Mouse (Mus musculus) small intestine, adult 2 months (tissue): ENCODE measurements around the gene Tgfbi. TPM values are rescaled to one million over a fixed set of nuclear protein-coding genes. Genes with fewer than 3 reads are reported as not detected.

Experiments
- H3K27ac ChIP-seq: fragments of 200-500 bp; 2 replicates; pipeline ENCODE4 v1.5.1; 2012; ENCODE audit warnings: low read depth, low read length, control low read depth, inconsistent platforms; ENCODE audit not compliant: insufficient read depth
- H3K27me3 ChIP-seq: fragments of 200-500 bp; 2 replicates; pipeline ENCODE4 v1.6.1; 2012; ENCODE audit warnings: mild to moderate bottlenecking, moderate library complexity, low read length, inconsistent platforms; ENCODE audit not compliant: control insufficient read depth, insufficient read depth
- H3K36me3 ChIP-seq: fragments of 200-500 bp; 2 replicates; pipeline ENCODE4 v1.6.1; 2012; ENCODE audit warnings: mild to moderate bottlenecking, low read length, control low read depth, inconsistent platforms; ENCODE audit not compliant: control insufficient read depth, insufficient read depth
- H3K4me1 ChIP-seq: fragments of 200-500 bp; 2 replicates; pipeline ENCODE4 v1.6.1; 2012; ENCODE audit warnings: low read length, inconsistent platforms, mixed read lengths; ENCODE audit not compliant: control insufficient read depth, insufficient read depth, insufficient read length
- H3K4me3 ChIP-seq: fragments of 200-500 bp; 2 replicates; pipeline ENCODE4 v1.5.1; 2012; ENCODE audit warnings: low read depth, mild to moderate bottlenecking, control low read depth, inconsistent platforms, low read length, moderate library complexity
- CTCF ChIP-seq: fragments of 200-500 bp; IDR thresholded peaks from 2 replicates; pipeline ENCODE4 v1.5.1; 2012; ENCODE audit warnings: low read depth, mild to moderate bottlenecking, control low read depth, inconsistent platforms, low read length, moderate library complexity, mixed read lengths; ENCODE audit not compliant: insufficient replicate concordance, insufficient read length; ENCODE audit errors: extremely low read depth
- POLR2A ChIP-seq: fragments of 200-500 bp; IDR thresholded peaks from 2 replicates; pipeline ENCODE4 v1.6.1; 2012; ENCODE audit warnings: low read depth, mild to moderate bottlenecking, control low read depth, inconsistent platforms, low read length, moderate library complexity
- WGBS: fragments of 180-500 bp; shearing (Covaris S2); methylation state at CpG from one replicate; pipeline ENCODE4 v1.1.7; 2018; 5-methylcytosine and 5-hydroxymethylcytosine counted together
- polyA plus RNA-seq: library from polyadenylated mRNA; depleted of rRNA; stranded (reverse); fragments of >200 nt; gene quantifications from 2 replicates; pipeline ENCODE4 v1.2.3, GENCODE M21; 2012

Tgfbi gene
- polyA plus RNA-seq, 1 experiment, result 221 TPM

GRCm38 (mm10) chr13:56615223-56615622 is 5.9 kb downstream of the Tgfbi start:
- Histone ChIP-seq H3K27me3 (no peaks in the 10 kb centered on the region), H3K4me1 (peaks cover 50% of the 10 kb centered on the region), H3K27ac (no peak overlapping the region), H3K4me3 (no peak overlapping the region), H3K36me3 (peaks cover 27% of the 10 kb centered on the region)
- 74% methylated on average over 10 of the region's 10 CpGs for WGBS
- TF ChIP-seq POLR2A, result no peak
- no peak for TF ChIP-seq CTCF

GRCm38 (mm10) chr13:56615864-56616263 is 6.5 kb downstream of the Tgfbi start:
- peaks cover 33% of the 10 kb centered on the region for H3K36me3 ChIP-seq

GRCm38 (mm10) chr13:56616386-56616785 is 7.1 kb downstream of the Tgfbi start:
- 11% methylated on average over 7 of the region's 7 CpGs for WGBS
- no peaks in the 10 kb centered on the region for H3K27me3 ChIP-seq
- TF ChIP-seq CTCF (no peak), POLR2A (no peak)
- H3K4me1 ChIP-seq, result peaks cover 50% of the 10 kb centered on the region
- H3K4me3 ChIP-seq, result no peak overlapping the region
- H3K36me3 ChIP-seq, result peaks cover 33% of the 10 kb centered on the region
- H3K27ac ChIP-seq, result peak overlapping the region; percentile 50

More at GRCm38 (mm10) chr13:56615864-56616263, 6.5 kb downstream of the Tgfbi start:
- Histone ChIP-seq H3K4me3 (no peak overlapping the region), H3K4me1 (peaks cover 53% of the 10 kb centered on the region), H3K27me3 (no peaks in the 10 kb centered on the region), H3K27ac (peak overlapping the region; percentile 31; the same call in 1 of the 2 replicates)
- WGBS, result 14% methylated on average over 9 of the region's 9 CpGs
- no peak for TF ChIP-seq CTCF
- TF ChIP-seq POLR2A, result no peak

- H3K36me3 ChIP-seq, result peaks cover 37% of the 10 kb centered on the region
- no peak overlapping the region for H3K27ac ChIP-seq
- 91% methylated on average over 2 of the region's 2 CpGs for WGBS
- no peak overlapping the region for H3K4me3 ChIP-seq
- H3K4me1 ChIP-seq, result peaks cover 46% of the 10 kb centered on the region
- TF ChIP-seq CTCF, result no peak
- TF ChIP-seq POLR2A, result no peak
- H3K27me3 ChIP-seq, result no peaks in the 10 kb centered on the region
These were observed 7.9 kb downstream of the Tgfbi start for GRCm38 (mm10) chr13:56617197-56617596.

- H3K36me3 ChIP-seq, result peaks cover 57% of the 10 kb centered on the region
- WGBS, result 78% methylated on average over 8 of the region's 8 CpGs
- H3K4me1 ChIP-seq, result peaks cover 15% of the 10 kb centered on the region; the same call in 1 of the 2 replicates
- no peak overlapping the region for H3K27ac ChIP-seq
- TF ChIP-seq POLR2A (no peak), CTCF (no peak)
- no peak overlapping the region for H3K4me3 ChIP-seq
- no peaks in the 10 kb centered on the region for H3K27me3 ChIP-seq
These were observed 13.0 kb downstream of the Tgfbi start for GRCm38 (mm10) chr13:56622201-56622757.

GRCm38 (mm10) chr13:56626524-56626923 is 17.2 kb downstream of the Tgfbi start:
- H3K27ac ChIP-seq, result no peak overlapping the region
- H3K4me3 ChIP-seq, result no peak overlapping the region
- 21% methylated on average over 6 of the region's 6 CpGs for WGBS
- no peaks in the 10 kb centered on the region for H3K27me3 ChIP-seq
- H3K36me3 ChIP-seq, result peaks cover 63% of the 10 kb centered on the region
- no peak for TF ChIP-seq CTCF
- TF ChIP-seq POLR2A, result no peak
- H3K4me1 ChIP-seq, result peaks cover 47% of the 10 kb centered on the region

GRCm38 (mm10) chr13:56630081-56630480 is 20.8 kb downstream of the Tgfbi start:
- TF ChIP-seq POLR2A, result no peak
- TF ChIP-seq CTCF, result no peak
- H3K4me1 ChIP-seq, result peaks cover 66% of the 10 kb centered on the region
- no peaks in the 10 kb centered on the region for H3K27me3 ChIP-seq
- 30% methylated on average over 4 of the region's 4 CpGs for WGBS
- no peak overlapping the region for H3K4me3 ChIP-seq
- H3K36me3 ChIP-seq, result peaks cover 64% of the 10 kb centered on the region
- H3K27ac ChIP-seq, result peak overlapping the region; percentile 98
